Mouse (Mus musculus) naive thymus-derived CD4-positive, alpha-beta T cell, adult 2 months (primary cell): ENCODE data around the gene D630023F18Rik.

Experiments used
- DNase-seq: peaks from one replicate; pipeline ENCODE4 v3.0.0-alpha.2; 2011; ENCODE audit warnings: low read depth

Gene D630023F18Rik

GRCm38 (mm10) chr1:65122574-65123372 is at the start of gene D630023F18Rik:
TSS of gene D630023F18Rik (minus strand) at chr1:65123214.
- DNase-seq: no peak

- no peak for DNase-seq
Observed at GRCm38 (mm10) chr1:65171579-65171978, 48.6 kb upstream of the D630023F18Rik start.

- no peak for DNase-seq
Observed at GRCm38 (mm10) chr1:65169947-65170346, 46.9 kb upstream of the D630023F18Rik start.

GRCm38 (mm10) chr1:65169536-65169935 is 46.5 kb upstream of the D630023F18Rik start:
- no peak for DNase-seq

GRCm38 (mm10) chr1:65167496-65167895 is 44.5 kb upstream of the D630023F18Rik start:
- DNase-seq: no peak

GRCm38 (mm10) chr1:65162210-65162609 is 39.2 kb upstream of the D630023F18Rik start:
- no peak for DNase-seq

- no peak for DNase-seq
Observed at GRCm38 (mm10) chr1:65156111-65156510, 33.1 kb upstream of the D630023F18Rik start.

GRCm38 (mm10) chr1:65154814-65155213 is 31.8 kb upstream of the D630023F18Rik start:
- no peak for DNase-seq

GRCm38 (mm10) chr1:65147971-65148370 is 25.0 kb upstream of the D630023F18Rik start:
- DNase-seq: no peak

- DNase-seq: no peak
Observed at GRCm38 (mm10) chr1:65147326-65147725, 24.3 kb upstream of the D630023F18Rik start.

- DNase-seq: no peak
Observed at GRCm38 (mm10) chr1:65146601-65147000, 23.6 kb upstream of the D630023F18Rik start.

- no peak for DNase-seq
Observed at GRCm38 (mm10) chr1:65144783-65145182, 21.8 kb upstream of the D630023F18Rik start.

GRCm38 (mm10) chr1:65137560-65137959 is 14.5 kb upstream of the D630023F18Rik start:
- DNase-seq: no peak

- DNase-seq: no peak
Observed at GRCm38 (mm10) chr1:65132833-65133232, 9.8 kb upstream of the D630023F18Rik start.

GRCm38 (mm10) chr1:65131671-65132070 is 8.7 kb upstream of the D630023F18Rik start:
- no peak for DNase-seq

- DNase-seq: no peak
Observed at GRCm38 (mm10) chr1:65130226-65130625, 7.2 kb upstream of the D630023F18Rik start.

GRCm38 (mm10) chr1:65129634-65130180 is 6.7 kb upstream of the D630023F18Rik start:
- DNase-seq: no peak

- no peak for DNase-seq
Observed at GRCm38 (mm10) chr1:65119438-65119837, 3.6 kb downstream of the D630023F18Rik start, which contains the start of gene Gm28845. TSS of gene Gm28845 (minus strand) at chr1:65119558.

GRCm38 (mm10) chr1:65118150-65118913 is 4.7 kb downstream of the D630023F18Rik start:
- DNase-seq: no peak

- no peak for DNase-seq
Observed at GRCm38 (mm10) chr1:65113536-65114172, 9.4 kb downstream of the D630023F18Rik start.

- no peak for DNase-seq
Observed at GRCm38 (mm10) chr1:65112807-65113196, 10.2 kb downstream of the D630023F18Rik start.
